Mouse (Mus musculus): ENCODE measurements around the gene Dnah8.

- peak; percentile 82 for TF ChIP-seq POLR2A (IDR thresholded peaks at IDR 0.05; ENCODE audit: low read depth, low read length)
- TF ChIP-seq CTCF (IDR thresholded peaks at IDR 0.05; ENCODE audit: extremely low read depth, insufficient read length, insufficient replicate concordance, low read depth, low read length), result no peak
Observed at GRCm38 (mm10) chr17:30612075-30612859, 11.9 kb upstream of the Dnah8 start.
